Mouse (Mus musculus) fibroblast of lung, adult 2 months (primary cell): ENCODE results near the gene Mical3.

Source experiments
- DNase-seq: peaks from one replicate; pipeline ENCODE4 v3.0.0-alpha.2; 2011; ENCODE audit warnings: low read depth

The Mical3 gene

DNA sequence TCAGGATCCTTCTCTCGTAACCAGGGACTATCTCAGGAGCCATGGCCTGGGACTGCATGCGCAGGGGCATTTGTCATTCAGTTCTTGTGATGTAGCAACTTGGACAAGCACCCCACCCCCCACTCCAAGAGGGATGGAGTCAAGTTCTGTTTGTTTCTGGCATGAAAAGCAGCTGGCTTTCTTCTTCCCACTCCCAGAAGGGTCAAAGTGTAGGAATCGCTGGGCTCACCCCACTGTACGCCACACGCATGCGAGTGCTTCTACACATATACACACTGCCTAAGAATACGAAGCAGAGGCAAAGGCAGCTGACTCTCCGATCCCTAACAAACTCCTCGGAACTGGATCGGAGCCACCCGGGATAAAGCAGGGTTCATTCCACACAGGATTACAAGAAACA, 119.1 kb downstream of the Mical3 start:
- no peak for DNase-seq

DNA sequence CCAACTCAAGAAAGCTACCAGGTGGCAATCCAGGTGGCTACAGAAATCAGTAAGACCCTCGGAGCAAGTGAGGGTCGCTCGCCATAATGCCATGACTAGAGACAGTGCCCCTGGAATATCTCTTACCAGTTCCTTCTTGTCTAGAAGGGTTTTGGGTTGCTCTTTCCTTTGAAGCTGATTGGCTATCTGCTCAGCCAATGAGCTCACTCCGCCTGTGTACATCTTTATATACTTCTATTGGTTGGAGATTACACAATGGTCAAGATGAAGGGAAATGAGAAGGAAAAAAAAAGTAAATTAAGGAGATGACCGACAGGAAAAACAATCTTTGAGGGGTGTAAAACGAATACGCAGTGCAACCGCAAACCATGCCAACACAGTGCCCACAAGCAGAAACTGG, 121.1 kb downstream of the Mical3 start:
- no peak for DNase-seq

DNA sequence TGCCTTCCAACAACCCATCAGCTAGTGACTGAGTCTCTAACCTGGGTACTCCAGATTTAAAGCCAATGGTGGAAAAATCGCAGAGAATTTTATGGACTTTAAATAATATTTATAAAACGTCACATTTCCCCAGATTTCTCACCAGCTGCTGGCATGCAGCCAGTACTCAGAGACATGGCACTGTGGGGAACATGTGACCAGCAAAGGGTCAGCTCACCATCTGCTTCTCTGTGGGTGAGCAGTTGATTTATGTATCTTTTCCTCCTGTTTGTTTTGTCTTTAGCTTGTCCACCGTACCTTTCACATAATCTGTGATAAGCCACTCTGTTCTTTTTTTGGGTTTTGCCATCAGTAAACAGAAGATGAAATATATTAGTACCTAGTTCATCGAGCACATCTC, 125.8 kb downstream of the Mical3 start:
- DNase-seq = no peak

DNA sequence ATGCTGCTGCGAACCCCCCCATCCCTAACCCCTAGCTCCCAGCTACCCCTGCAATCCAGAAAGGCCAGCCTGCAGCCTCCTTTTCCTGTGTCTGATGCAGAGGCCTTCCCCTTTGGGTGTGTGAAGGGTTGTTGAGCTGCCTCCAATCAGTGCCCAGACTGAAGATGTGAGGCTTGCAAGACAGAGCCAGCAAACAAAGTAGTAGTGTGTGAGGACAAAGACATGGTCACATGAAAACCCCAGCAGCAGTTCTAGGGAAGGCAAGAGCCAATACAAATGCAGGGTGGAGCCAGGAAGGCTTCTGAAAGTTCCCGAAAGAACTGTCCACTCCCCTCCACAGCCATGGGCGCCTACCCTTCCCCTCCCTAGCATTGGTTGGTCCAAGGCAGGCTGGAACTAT, 127.8 kb downstream of the Mical3 start:
- DNase-seq = no peak

DNA sequence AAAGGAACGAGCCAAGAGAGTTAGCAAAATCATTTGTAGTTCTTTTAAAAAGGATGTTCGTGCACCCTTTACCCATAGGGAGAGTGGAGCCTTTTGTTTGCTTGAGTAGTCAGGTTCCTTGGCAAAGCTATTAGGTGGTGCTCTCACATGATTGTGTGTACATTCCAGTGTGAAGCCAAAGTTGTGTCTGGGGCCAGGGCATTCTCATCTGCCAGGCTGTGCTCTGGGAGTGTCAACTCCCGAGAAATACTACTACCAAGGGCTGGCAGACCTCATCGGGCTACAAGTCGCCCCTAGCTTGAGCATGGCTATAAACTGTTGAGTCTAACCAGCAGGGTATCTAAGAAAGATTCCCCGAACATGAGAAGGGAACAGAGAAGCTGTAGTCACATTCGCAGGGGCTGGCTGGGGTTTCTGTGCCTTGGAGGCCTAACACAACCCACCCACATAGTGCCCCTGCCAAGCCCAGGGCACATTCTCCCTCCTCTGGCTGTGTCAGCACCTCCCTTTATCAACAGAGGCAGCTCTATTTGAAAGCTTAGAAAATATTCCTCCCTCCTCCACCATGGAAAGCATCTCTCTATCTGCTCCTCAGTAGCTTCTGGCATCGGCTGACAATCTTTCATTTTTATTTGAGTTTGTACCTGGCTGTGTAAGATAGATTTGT, 130.8 kb downstream of the Mical3 start:
- DNase-seq = peak; percentile 50

DNA sequence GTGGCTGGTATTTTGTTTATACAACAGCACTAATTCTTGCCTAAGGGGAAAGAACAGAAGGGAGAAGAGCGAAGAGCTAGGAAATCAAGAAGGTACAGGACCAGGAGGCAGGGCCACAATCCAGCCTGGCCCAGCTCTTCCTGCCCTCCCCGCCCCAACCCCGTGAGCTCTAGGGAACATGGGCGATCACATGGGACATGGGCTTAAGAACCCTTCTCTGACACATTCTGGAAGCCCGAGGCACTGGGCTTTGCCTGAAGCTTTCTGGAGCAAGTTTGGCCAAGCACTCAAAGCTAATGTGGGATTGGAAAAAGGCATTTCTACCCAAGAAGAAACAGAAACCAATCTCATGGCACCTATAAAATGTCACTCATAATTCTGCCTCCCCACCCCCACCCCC, 131.7 kb downstream of the Mical3 start:
- DNase-seq = no peak

DNA sequence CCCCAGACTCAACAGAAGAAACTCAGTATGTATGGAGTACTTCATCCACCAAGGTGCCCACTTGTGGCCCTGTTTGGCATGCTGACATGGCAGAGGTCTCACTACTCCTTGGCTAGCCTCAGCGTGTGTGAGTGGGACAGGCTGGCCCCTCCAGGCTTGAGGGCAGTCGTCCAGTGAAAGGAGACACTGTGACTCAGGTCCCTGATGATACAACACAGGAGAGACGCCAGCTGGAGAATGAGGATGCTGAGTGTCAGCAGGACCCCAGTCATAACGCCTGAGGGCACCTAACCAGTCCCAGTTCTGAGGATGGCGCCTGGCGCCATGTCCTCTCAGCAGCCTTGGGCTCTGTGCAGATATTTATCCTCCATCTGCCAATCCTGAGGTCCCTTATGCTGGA, 134.2 kb downstream of the Mical3 start:
- no peak for DNase-seq

DNA sequence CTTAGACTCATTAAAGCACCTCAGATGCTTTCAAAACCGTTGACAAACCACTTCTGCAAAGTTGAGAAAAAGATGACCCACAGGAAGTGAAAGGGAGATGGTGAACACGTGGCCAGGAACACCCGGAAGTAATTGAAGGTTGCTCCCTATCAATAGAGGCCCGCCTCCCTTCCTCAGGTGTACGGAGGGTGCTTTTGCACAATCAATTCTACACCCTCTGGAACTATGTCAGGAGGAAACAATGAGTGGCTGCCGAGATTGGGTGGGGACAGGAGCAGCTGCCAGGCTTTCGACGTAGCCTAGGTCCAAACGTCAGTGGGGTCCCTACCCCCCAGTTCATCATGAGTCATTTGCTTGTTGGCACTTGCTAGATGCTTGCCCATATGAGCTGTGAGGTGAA, 135.3 kb downstream of the Mical3 start:
- no peak for DNase-seq

DNA sequence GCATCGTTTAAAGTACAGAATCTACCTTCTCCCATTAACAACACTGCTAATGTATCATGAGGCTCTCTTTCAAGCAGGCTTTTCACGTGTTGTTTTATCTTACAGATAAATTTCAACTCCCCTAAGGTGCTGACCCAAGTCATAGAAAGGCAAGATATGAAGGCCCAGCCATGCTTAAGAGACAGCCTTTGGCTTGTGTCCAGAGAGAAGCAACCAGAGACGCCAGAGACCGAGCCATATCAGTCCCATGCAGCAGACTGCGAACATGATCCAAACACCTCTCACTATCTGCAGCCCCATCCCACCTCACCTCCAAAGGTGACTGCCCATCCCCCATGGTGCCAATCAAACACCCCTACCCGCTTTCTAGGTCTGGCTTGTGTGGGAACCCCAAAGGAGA, 138.9 kb downstream of the Mical3 start:
- DNase-seq = no peak

DNA sequence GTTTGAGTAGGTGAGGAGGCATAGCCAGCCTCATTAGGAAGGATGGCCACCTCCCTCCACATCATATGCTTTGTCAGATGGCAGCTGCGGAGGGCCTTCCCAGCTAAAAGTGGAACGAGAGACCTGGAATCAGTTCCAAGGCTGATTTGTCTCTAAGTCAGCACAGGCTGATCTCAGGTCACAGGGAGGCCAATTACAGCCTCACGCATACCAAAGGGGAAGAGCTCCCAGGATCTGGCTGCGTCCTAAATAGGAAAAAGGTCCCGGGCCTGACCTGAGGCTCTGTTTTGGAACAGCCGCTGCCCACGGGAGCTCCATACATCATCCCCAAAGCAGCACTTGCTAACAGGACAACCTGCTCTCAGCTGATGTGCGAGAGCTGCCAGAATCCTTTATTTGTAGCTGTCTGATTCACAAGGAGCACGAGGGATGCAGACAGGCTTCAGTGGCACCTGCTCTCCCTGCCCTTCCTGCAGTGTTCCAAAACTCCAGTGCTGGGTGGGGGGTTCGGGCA, 143.2 kb downstream of the Mical3 start:
- DNase-seq = no peak

DNA sequence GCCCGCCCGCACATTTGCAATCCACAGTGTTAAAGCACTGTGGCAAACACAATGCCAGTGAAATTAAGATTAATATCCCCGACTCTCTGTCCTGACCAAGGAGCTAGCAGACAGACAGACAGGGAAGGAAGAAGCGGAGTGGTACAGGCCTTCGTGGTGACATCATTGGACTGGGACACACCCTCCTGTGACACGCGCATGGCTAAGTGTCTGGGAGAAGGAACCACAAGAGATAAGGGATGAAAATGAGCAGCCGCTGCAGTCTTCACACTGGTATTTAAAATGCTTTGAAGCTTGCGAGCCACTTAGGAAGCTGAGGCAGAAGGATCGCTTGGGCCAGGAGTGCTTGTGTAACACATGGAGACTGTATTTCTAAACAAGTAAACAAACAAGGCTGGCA, 143.6 kb downstream of the Mical3 start:
- DNase-seq = no peak

DNA sequence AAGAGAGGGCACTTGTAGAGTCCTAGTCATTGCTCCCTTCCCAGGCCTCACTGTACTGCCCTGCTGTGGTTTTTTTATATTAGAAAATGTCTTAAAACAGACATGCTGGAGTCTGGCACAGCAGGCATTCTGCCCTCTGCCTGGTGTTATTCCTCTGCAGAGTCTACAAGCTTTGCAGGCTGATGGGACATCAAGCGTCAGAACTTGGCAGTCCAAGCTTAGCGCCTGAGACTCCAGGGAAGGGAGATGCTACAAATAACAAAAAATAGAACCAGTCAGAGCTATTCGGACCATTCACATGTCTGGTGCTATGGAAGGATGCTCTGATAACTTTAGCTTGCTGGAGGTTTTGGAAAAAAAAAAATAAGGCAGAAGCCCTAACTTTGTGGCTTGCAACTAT, 144.6 kb downstream of the Mical3 start:
- no peak for DNase-seq

DNA sequence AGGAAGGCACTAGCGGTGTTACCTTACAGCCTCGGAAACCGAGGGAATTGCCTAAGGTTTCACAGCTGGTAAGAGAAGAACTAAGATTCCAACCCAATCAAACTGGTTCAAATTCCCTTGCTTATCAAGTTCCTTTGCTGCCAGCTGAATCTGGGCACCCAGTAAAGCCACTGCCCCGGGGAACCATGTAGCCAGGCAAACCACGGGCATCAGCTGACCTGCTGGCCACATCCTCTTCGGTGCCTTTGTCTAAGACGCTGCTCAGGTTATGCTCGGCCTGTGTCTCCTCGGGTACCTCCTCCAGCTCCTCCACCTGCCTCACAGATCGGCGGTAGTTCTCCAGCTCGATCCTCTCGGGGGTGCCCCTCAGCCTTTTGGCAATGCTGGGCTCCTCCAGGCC, 148.5 kb downstream of the Mical3 start:
- no peak for DNase-seq

DNA sequence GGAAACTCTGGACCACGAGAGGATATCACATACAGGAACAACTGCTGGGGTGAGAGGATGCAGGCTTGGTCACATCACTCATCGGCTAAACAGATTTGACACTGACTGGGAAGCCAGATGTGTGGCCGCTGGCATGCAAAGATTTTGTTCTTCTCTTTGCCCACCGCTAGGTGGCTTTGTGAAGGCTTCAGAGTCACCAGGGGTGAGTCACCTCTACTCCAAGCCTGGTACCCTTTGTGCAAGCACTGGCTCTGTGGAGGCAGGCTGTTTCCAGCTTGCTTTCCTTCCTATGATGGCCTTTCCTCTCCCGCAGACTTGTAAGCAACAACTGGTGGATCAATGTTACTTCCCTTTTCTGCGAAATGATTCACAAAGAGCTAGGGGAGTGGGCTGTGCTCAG, 149.3 kb downstream of the Mical3 start:
- no peak for DNase-seq

DNA sequence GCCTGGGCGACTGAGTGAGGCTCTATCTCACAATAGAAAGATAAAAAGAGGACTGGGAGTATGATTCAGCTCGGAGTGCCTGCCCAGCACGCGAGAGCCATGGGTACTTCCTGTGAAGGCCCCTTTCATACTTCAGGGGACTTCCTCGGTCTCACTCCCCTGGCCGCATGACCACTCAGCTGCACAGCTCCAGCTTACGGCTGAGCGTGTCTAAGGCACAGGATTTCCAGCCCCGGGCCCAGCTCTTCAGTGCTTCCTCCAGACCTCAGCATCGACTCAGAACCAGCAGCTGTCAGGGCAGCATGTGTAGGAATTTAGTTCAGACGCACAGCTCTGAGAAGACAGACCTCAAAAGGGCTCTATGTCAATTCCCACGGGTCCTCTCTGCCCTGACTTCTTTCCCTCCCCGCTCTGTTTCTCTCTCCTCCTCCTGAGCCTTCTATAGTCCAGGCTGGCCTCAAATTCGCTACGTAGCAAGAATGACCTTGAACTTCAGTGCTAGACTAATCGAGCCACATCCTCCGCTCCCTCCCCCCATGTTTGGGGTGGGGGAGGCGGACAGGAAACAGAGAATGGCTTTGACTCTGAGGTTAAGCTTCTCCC, 152.7 kb downstream of the Mical3 start:
- DNase-seq = no peak

DNA sequence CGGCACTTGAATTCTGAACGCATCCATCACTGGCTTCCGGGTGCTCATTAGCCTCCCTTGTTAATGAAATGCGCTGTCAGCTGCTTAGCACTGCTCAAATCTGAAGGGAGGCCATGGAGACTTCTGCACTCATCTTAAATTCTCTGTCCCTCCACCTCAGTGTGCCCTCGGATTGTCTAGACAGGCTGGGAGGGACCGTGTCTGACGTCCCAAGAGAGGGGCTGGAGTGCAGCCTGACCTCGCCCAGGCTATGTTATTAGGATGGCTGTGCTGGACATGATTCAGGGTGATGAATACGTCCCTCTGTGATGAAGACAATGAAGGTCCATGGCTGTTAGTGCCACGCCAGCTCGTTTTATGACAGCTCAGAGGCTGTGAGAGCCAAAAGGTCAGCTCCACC, 153.8 kb downstream of the Mical3 start:
- DNase-seq = no peak

DNA sequence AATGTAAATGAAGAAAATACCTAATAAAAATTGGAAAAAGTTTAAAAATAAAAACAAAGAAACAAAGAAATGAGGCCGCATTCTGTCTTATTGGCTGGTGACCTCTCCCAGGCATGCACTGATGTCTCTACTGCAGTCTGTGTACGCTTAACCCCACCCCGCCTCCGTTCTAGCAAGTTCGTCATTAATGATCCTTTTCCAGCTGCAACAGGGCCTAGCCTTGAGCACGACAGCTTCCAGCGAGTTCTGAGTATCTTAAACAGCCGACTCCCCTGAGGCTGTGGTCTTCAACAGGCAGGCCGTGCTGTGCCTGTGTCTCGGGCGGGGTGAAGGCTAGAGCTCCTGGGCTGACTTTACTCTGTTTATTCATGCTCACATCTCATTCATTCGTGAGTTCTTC, 154.7 kb downstream of the Mical3 start:
- no peak for DNase-seq

DNA sequence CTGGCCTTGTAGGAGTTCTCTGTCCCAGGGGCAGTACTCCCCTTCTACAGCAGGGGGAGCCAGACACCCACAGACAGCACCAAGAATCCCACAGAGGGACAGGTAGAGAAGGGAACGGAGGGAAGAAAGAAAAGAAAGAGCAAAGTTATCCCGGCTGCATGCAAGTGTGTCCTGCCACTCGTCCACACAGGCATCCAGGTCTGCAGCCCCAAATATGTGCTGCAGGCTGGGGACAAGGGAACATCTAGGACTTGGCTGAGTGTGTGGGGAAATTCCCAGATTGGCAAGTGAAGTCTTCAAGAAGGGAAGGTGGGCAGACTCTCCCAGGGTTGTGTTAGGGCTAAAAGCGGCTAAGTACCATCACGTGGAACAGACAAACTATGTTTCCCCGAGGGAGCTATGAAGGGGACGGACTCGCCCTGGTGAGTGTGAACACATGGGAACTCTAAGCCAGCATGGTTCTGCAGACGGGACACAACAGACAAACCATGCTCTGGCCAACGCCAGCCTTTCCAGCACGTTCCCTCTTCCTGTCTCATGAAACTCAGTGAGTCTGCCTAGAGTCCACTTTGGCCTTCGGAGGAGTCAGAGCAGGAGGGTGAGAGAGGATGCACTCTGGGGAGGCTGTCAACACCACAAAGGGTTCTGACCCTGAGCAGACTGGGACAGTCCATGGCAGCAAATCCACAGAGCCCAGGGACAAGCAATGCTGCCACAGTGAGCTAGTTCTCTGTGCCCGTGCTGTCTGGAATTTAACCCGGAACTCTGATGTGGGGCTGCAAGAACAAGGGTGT, 158.8 kb downstream of the Mical3 start:
- no peak for DNase-seq

DNA sequence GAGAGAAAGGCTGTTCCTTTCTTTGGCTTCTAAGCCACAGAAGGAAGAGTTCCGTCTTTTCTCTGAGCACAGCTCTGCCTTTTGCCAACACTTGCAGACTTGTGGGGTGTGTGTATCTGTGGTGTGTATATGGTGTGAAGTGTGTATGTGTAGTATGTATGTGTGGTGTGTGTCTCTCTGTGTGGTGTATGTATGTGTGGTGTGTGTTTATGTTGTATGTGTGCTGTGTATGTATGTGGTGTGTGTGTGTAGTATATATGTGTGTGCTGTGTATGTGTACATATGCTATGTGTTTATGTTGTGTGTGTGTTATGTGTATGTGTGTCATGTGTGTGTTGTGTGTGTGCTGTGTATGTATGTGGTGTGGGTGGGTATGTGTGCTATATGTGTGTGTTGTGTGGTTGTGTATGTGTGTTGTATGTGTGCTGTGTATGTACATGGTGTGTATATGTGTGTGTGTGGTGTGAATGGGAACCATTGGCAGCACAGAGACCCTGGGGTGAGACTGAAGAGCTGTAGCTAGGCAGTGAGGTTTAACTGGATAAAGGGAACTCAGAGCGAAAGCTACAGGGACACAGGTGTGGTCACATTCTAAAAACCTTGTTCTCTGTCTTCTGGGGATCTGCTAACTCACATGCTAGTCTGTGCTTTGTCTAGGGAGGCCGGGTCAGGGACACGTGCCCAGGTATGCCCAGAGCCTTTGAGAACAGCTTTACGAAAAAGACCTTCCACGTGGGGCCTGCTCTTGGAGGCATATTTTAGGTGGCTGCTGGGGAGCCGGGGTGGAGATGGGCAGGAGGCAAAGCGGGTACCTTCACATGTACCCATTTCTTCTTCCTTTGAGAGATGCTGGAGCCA, 159.6 kb downstream of the Mical3 start:
- no peak for DNase-seq

DNA sequence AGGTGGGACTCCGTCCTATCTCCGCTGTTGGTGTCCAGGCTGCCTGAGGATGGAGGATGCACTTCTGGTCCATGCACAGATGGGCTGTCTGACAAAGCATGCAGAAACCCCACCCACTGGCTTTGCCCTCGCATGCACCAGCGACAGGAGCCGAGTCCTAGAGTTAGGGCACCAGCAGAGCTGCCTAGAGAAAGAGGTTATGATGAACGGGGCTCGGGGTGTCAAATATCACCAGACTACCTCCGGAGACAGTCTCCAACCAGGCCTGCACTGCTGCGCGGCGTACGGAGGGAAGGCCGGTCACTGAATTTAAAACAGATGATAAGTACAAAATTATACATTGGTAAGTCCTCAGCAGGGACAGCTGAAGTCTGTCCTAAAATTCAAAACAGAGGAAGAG, 165.0 kb downstream of the Mical3 start:
- no peak for DNase-seq

DNA sequence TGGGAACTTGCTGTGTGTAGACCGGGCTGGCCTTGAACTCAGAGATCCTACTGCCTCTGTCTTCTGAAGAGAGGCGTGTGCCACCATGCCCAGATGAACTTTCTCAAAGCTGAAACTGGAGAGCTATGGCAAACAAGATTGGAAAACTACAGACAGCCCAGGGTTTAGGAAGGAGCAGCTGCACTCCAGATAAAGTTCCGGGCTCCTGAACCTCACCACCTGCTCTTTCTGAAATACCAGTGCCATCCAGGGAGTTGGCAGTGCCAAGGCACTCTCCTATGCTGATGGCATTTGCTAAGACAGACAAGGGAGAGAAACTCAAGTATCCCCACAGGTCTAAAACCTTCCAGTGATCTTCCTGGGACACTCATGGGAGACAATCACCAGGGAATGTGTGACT, 166.6 kb downstream of the Mical3 start:
- DNase-seq = no peak

DNA sequence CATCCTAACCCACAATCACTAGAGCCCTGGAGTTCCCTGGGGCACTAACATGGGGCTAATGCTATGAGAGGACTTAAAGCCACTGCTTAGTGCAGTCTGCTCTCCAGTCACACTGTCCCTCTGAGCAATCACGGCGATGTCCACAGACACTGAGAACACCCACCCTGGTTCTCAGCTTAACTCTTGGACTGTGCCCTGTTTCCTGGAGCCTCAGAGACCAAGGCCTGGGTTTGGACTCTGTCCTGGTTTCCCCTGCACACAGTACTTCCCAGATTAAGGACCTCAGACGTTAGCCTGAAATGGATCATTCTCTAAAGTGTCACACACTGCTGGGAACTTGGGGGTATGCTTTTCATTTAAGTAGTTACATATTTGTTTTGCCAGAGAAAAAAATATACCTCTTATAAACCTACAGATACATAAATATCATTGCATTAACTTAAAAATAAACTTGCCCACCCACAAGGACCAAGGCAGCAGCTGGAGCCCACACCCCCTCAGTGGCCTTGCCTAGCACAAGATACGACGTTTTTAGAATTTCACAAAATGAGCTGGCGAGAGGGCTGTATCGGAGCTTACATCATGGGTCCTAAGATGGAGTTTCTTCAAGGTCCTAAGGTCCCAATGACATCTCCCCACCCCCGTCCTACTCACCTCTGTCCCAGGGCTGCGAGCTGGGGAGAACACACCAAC, 170.3 kb downstream of the Mical3 start:
- no peak for DNase-seq
